Mouse (Mus musculus) megakaryocyte, embryonic 14.5 days (primary cell): ENCODE measurements at regions not wholly inside any gene's neighbourhood (a gene's known extent, or its start where the extent isn't known, plus 50 kb on each side); places are given as distances from the start of the nearest gene placed in this dataset.

Experiments
- H3K27me3 ChIP-seq: replicated peaks from 2 replicates; pipeline ENCODE3; 2012; ENCODE audit warnings: inconsistent platforms
- H3K36me3 ChIP-seq: replicated peaks from 2 replicates; pipeline ENCODE3; 2012; ENCODE audit warnings: low read length, inconsistent platforms, mixed read lengths
- H3K4me1 ChIP-seq: 2 replicates; pipeline ENCODE4 v1.6.1; 2012; ENCODE audit warnings: inconsistent platforms
- H3K4me3 ChIP-seq: replicated peaks from 2 replicates; pipeline ENCODE3; 2012; ENCODE audit warnings: moderate library complexity, mild to moderate bottlenecking, inconsistent platforms
- H3K9me3 ChIP-seq: 2 replicates; pipeline ENCODE4 v1.6.1; 2012; ENCODE audit warnings: inconsistent platforms
- FLI1 ChIP-seq: IDR thresholded peaks from 2 replicates; pipeline ENCODE4 v1.6.1; 2012; ENCODE audit warnings: low read length, inconsistent platforms, mixed read lengths
- GATA1 ChIP-seq: IDR thresholded peaks from 3 replicates; pipeline ENCODE4 v1.6.1; 2012; ENCODE audit warnings: mixed read lengths, low read length, inconsistent platforms, borderline replicate concordance

DNA sequence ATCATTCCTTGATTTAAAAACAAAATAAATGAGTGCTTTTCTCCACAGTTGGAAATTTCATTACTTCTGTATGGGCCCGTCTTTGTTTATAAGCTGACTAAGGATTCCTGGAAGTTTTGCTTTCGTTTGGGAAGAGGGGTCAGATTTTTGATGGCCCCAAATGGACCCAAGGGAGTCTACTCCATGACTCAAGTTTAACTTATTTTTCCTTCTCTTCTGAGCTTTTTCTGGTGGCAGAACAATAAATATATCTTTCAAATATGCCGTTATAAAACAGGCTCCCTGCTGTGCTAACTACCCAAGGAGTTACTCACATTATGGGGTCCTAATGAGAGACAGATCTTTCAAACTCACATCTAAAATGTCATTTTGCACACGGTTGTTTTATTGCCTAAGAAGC lies 187.4 kb upstream of the BC052040 start:
- Histone ChIP-seq H3K4me1 (no peaks in the 10 kb centered on the region), H3K4me3 (no peak overlapping the region), H3K36me3 (no peaks in the 10 kb centered on the region), H3K9me3 (peaks cover 18% of the 10 kb centered on the region; the same call in 1 of the 2 replicates), H3K27me3 (no peaks in the 10 kb centered on the region)
- no peak for TF ChIP-seq FLI1
- TF ChIP-seq GATA1 = no peak

DNA sequence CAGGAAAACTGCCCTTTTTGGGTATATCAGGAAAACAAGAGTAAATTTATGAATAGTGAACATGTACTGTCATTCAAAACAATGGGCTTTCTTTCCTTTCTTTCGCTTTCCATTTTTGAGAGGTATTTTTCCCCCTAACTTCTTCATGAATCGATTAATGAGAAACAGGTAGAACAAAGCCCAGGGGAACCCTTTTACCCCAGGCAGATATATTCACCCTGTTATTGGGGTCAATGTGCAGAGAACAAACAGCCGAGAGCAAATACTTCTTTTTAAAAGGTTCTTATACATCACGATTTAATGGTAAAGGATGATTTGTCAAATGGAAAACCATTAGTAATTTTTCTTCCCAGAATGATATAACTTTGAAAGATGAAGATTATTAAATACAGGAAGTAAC lies 183.0 kb upstream of the BC052040 start:
- TF ChIP-seq FLI1 (no peak), GATA1 (no peak)
- no peaks in the 10 kb centered on the region for H3K36me3 ChIP-seq

DNA sequence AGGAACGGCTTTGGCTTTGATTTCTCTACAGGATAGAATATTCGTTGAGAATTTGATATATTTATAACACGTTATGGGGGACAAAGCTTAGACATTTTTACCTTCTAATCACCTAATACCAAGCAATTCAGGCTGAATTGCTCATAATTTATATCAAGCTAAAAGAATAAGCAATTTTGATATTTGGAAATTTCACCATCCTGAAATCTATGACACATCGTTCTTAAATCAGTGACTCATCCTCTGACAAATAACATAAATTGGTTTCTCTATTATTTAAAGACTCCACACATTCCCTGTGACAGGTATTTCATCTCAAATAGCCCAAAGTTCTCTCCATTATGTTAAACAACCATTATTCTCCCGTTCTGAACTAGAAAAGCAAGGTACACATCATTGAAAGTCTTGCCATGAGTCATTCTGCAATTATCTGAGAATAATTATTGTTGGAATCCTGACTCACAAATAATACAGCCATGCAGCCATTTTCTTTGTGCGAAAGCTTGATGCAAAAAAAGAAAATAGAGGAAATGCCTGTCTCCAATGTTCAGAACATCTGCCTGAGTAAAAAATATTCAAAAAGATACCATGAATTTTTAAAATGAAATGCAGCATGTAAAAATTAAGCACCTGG lies 182.3 kb upstream of the BC052040 start:
- no peak overlapping the region for H3K4me3 ChIP-seq
- H3K27me3 ChIP-seq = no peaks in the 10 kb centered on the region
- H3K4me1 ChIP-seq = no peaks in the 10 kb centered on the region
- TF ChIP-seq GATA1 = no peak
- TF ChIP-seq FLI1 = no peak
- H3K9me3 ChIP-seq = 0 out of 2 replicates have a peak, but pooled peaks cover 4% of the 10 kb centered on the region
- H3K36me3 ChIP-seq = no peaks in the 10 kb centered on the region

More for the DNA sequence above, 183.0 kb upstream of the BC052040 start:
- H3K4me1 ChIP-seq = no peaks in the 10 kb centered on the region
- no peaks in the 10 kb centered on the region for H3K27me3 ChIP-seq
- H3K9me3 ChIP-seq = 0 out of 2 replicates have a peak, but pooled peaks cover 4% of the 10 kb centered on the region
- H3K4me3 ChIP-seq = no peak overlapping the region

DNA sequence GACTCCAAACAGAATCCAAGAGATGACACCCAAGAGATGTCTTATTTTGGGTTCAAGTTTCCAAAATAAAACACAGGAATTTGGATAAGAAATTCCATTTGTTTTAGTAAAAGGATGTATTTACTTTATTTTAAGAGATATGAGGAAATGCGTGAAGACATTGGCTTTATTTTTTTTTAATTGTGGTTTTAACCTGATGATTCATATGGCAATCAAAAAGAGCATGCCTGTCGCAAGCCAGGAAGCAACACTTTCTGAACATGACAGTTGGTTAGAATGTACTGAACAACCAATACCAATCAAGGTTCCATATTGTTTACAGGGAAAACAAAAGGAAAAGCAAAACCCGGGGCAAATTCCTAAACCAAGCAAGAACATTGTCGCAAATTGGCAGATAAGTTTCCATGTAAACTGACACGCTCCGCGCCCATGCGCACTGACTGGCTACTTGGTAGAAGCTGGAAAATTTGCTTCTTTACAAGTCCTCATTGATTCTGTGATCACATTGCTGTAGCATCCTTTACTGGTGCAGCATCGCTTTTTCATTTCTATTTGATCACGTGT lies 181.4 kb upstream of the BC052040 start:
- Histone ChIP-seq H3K4me1 (no peaks in the 10 kb centered on the region), H3K27me3 (no peaks in the 10 kb centered on the region), H3K9me3 (0 out of 2 replicates have a peak, but pooled peaks cover 4% of the 10 kb centered on the region), H3K36me3 (no peaks in the 10 kb centered on the region), H3K4me3 (no peak overlapping the region)
- TF ChIP-seq GATA1 (no peak), FLI1 (no peak)

DNA sequence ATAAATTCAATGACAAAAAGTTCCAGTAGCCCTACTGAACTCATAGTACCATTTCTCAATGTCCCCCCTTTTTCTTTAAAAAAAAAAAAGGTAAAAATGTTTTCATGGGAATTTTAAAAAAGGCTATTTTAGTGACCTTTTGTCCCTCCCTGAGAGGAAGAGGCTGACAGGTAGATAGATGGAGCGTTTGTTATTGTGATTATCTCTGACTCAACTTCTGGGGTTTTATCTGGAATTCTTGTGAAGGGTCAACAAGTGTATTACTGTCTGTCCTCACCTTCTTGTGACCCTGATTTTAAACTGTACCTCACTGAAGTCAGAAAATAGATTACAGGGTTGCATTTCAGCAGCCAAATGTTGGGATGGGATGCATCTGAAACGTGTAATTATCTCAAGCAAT lies 179.3 kb upstream of the BC052040 start:
- Histone ChIP-seq H3K9me3 (no peaks in the 10 kb centered on the region), H3K4me3 (no peak overlapping the region), H3K4me1 (no peaks in the 10 kb centered on the region), H3K27me3 (no peaks in the 10 kb centered on the region), H3K36me3 (no peaks in the 10 kb centered on the region)
- TF ChIP-seq GATA1 (no peak), FLI1 (no peak)

DNA sequence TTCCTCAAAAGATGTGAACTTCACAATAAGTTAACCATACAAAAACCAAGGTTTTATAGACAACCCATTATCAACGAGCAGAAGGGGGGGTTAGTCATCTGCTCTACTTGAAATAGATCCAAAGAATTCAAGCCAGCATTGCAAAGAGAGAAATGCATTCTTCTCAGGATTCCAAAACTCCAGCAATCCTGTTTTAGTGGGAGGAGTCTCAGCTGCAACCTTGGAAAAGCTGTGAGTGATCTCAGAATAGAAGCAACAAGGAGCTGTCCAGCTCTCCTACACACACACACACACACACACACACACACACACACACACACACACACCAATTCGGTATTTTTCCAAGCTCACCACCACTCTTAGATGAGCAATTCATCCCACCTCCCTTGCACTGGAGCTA lies 149.0 kb upstream of the BC052040 start:
- Histone ChIP-seq H3K36me3 (no peaks in the 10 kb centered on the region), H3K4me1 (no peaks in the 10 kb centered on the region), H3K27me3 (no peaks in the 10 kb centered on the region), H3K4me3 (no peak overlapping the region), H3K9me3 (no peaks in the 10 kb centered on the region)
- no peak for TF ChIP-seq GATA1
- TF ChIP-seq FLI1 = no peak

DNA sequence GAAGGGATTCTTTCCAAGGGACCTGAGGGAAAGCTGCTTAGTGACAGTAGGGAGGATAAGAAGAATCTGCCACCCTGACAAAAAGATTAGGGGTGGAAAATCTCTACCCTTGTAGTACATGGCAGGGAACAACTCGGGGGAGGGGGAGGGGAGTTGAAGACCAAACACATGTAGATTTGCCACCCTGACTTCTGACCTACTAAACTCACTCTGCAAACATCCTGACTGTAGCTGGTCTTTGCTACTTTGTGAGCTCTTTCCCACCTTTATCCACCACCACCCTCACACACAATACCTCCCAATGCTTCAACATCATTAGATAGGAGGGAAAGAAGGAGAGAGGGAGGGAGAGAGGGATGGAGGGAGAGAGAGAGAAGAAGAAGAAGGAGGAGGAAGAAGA lies 140.4 kb upstream of the BC052040 start:
- TF ChIP-seq FLI1 = no peak
- TF ChIP-seq GATA1 = no peak
- H3K36me3 ChIP-seq = no peaks in the 10 kb centered on the region
- H3K9me3 ChIP-seq = no peaks in the 10 kb centered on the region; the same call in 1 of the 2 replicates
- no peaks in the 10 kb centered on the region for H3K27me3 ChIP-seq
- no peak overlapping the region for H3K4me3 ChIP-seq
- no peaks in the 10 kb centered on the region for H3K4me1 ChIP-seq

DNA sequence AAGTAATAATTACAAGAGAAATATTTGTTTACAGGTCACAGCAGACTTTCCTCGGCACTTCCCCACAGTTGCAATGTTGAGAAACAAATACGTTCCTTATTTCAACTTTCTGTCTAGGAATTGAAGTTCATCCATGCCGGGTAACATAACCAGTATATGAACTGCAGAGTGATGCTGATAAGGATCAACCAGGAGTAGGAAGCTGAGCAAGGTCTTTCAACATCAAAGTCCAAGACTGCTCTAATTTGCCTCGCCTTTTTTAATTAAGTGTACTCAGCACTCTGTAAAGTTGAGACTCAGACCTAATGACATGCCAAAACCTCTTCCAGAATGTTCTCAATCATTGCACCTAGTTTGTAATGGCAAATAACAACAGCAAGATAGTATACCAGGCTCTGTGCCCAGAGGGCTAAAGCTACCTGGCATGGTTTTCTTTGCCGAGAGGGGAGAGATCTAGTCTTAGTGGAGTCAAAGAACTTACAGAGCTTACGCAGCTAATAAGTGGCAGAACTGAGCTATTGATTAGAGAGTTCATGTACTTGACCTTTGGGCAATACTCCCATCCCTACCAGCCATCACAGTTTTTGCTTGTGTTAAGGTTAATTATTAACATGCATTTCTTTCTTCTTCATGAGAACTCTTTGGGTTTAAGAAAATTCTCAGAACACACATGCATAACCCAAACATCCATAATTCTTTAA lies 131.6 kb upstream of the BC052040 start:
- H3K9me3 ChIP-seq = peaks cover 10% of the 10 kb centered on the region; the same call in 1 of the 2 replicates
- H3K4me1 ChIP-seq = no peaks in the 10 kb centered on the region
- no peaks in the 10 kb centered on the region for H3K27me3 ChIP-seq
- H3K4me3 ChIP-seq = no peak overlapping the region
- H3K36me3 ChIP-seq = no peaks in the 10 kb centered on the region
- TF ChIP-seq GATA1 (no peak), FLI1 (no peak)

DNA sequence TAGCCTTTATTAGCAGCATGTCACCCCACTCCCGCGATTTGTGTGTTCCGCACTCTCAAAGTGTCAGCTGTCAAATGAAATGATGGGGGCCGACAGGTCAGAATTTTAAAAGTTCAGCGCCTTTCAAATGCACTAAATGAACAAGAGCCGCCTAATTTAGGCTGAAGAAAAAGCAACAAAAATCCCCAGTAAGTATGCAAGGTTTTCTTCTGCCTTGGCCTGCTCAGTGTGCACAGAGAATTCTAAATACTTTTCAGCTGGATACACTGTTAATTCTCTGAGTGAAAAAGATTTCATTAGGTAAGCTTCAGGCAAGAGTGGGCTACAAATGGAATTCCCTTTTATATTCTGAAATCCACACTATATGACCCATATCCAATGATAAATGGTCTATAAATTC lies 125.9 kb upstream of the BC052040 start:
- no peaks in the 10 kb centered on the region for H3K36me3 ChIP-seq
- no peak for TF ChIP-seq GATA1
- peaks cover 15% of the 10 kb centered on the region; the same call in 1 of the 2 replicates for H3K9me3 ChIP-seq
- H3K27me3 ChIP-seq = no peaks in the 10 kb centered on the region
- no peak overlapping the region for H3K4me3 ChIP-seq
- no peaks in the 10 kb centered on the region for H3K4me1 ChIP-seq
